Mouse (Mus musculus) forebrain, embryonic 10.5 days (tissue): ENCODE data around the gene Acad10. TPM values are rescaled to one million over a fixed set of nuclear protein-coding genes. Genes with fewer than 3 reads are reported as not detected.
"Not testable (repeated sequence)": the region's sequence is repeated elsewhere in the genome, so short reads cannot be mapped to it uniquely, and the experiment has no call there.

ENCODE experiments used
- DNase-seq: peaks from one replicate; pipeline ENCODE4 v3.0.0-alpha.2; 2017; ENCODE audit warnings: low spot score; ENCODE audit errors: extremely low spot score
- H3K27ac ChIP-seq: fragments of 300-500 bp; sonication (generic); 2 replicates; pipeline ENCODE4 v1.5.1; 2016; ENCODE audit warnings: mild to moderate bottlenecking
- H3K27me3 ChIP-seq: fragments of 300-500 bp; sonication (generic); 2 replicates; pipeline ENCODE4 v1.6.1; 2016; ENCODE audit warnings: mild to moderate bottlenecking; ENCODE audit not compliant: poor library complexity, severe bottlenecking
- H3K36me3 ChIP-seq: fragments of 300-500 bp; sonication (generic); replicated peaks from 2 replicates; pipeline ENCODE4 v1.6.1; 2016; ENCODE audit warnings: mild to moderate bottlenecking, moderate library complexity
- H3K4me1 ChIP-seq: fragments of 300-500 bp; sonication (generic); 2 replicates; pipeline ENCODE4 v1.6.1; 2016
- H3K4me3 ChIP-seq: fragments of 300-500 bp; sonication (generic); 2 replicates; pipeline ENCODE4 v1.5.1; 2016; ENCODE audit warnings: mild to moderate bottlenecking, moderate library complexity
- H3K9me3 ChIP-seq: fragments of 300-500 bp; sonication (generic); 2 replicates; pipeline ENCODE4 v1.6.1; 2016; ENCODE audit warnings: mild to moderate bottlenecking, moderate library complexity
- WGBS: fragments of 180-500 bp; shearing (Covaris S2); methylation state at CpG from one replicate; pipeline ENCODE4 v1.1.7; 2016; 5-methylcytosine and 5-hydroxymethylcytosine counted together
- polyA plus RNA-seq: library from polyadenylated mRNA; unstranded; fragments of >200 nt; fragmentation: Nextera tagmentation; extraction: Ambion mirVana; gene quantifications from 2 replicates; pipeline ENCODE4 v1.2.1, GENCODE M21; 2016

The Acad10 gene
- polyA plus RNA-seq = 2.0 TPM in 2 replicates

DNA sequence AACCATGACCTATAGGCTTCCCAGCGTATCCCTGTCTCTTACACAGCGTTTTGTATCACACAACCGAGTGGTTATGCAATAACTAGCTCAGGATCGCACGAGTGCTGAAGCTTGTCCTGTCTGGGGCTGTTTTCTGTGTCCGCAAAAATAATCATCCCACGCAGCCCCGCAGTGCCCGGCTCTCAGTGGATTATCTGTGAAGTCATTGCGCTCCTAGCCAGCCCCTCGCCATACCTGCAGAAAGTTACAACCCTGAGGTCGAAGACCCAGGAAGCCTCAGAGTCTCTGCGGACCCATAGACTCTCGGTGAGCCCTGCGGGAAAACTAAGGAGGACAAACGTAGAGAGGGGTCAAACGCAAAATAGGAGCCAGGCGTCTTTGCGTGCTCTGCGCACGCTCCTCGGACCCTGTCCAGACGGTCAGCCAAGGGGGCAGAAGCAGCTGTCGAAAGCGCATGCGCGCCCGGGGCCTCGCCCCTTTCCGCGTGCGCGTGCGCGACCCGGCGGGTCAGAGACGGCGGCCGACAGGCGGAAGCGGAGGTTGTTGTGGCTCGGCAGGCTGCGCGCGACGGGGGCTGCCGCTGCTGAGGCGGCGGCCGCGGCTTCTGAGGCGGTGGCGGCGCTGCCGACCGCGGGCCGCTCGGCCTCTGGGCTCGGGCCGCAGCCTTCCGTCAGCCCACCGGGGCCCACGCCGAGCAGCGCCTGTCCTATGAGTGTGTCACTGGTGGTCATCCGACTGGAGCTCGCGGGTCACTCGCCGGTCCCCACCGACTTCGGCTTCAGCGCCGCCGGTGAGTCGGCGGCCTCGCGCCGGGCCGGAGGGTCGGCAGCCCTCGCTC lies at the start of gene Acad10, which contains the start of gene Brap:
Acad10 (minus strand) TSS at position 456 of the 838 bp plus-strand sequence.
Brap (plus strand) TSS at position 505 of the 838 bp plus-strand sequence.
- peak within 1 kb of the TSS; percentile 99 for H3K4me3 ChIP-seq
- H3K27ac ChIP-seq = peak within 1 kb of the TSS; percentile 89
- peaks cover 30% of the 10 kb centered on the region for H3K36me3 ChIP-seq
- no peaks in the 10 kb centered on the region for H3K27me3 ChIP-seq
- 2% methylated on average over 85 of the region's 85 CpGs for WGBS
- H3K4me1 ChIP-seq = peaks cover 20% of the 10 kb centered on the region
- H3K9me3 ChIP-seq = no peaks in the 10 kb centered on the region
- DNase-seq = peak; percentile 95

DNA sequence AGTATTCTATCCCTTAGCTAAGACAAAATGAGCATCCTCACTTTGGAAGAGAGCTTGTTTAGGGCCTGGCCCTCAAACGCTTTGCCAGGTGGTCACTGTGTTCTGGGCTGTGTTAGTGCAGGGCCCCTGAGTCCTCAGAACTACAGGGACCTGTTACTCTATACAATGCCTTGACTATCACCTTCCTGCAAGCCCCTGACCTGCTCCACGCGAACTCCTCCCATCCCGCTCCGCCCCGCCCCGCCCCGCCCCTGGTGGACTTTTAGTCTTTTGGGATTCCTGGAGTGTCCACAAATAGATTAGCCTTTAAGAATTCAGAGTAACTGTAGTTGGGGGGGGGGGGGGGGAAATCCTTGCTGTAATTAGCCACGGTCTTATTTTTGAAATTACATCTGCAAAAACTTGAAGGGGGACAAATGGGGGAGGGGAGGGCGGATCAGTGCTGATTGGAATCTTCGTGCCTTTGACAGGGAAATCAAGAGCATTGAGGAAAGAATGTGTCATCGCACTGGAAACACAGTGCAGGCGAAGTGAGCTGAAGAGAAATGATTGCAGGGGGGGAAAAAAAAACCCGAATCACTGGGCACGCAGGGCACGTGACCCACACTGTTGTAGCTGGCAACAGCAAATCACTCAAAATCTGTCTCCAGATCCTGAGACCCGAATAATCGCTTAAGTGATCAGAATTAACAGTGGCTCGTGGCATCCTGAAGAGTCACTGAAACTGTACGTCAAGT lies 44.4 kb upstream of the Acad10 start:
- no peaks in the 10 kb centered on the region for H3K9me3 ChIP-seq
- peak overlapping the region; percentile 43 for H3K4me3 ChIP-seq
- no peak for DNase-seq
- H3K4me1 ChIP-seq = peaks cover 18% of the 10 kb centered on the region
- no peak overlapping the region for H3K27ac ChIP-seq
- H3K27me3 ChIP-seq = no peaks in the 10 kb centered on the region
- WGBS = 11% methylated on average over 20 of the region's 20 CpGs
- no peaks in the 10 kb centered on the region for H3K36me3 ChIP-seq

DNA sequence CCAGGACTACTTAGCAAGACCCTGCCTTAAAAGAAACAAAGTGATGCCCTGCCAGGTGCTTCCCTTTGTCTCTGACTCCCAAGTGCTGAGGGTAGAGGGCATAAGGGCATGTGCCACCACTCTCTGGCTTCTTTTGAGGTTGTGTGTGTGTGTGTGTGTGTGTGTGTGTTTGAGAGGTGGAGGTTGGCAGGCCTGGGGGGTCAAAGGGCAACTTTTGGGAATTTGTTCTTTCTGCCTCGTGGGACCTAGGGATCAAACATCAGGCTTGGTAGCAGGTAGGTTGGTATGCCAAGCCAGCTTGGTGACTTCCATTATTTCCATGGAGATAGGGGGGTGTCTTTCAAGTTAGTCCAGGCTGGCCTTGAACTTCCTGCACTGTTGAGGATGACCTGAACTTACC lies 43.0 kb upstream of the Acad10 start:
- no peak overlapping the region for H3K27ac ChIP-seq
- no peaks in the 10 kb centered on the region for H3K27me3 ChIP-seq
- 53% methylated on average over 1 of the region's 1 CpGs for WGBS
- peaks cover 18% of the 10 kb centered on the region for H3K4me1 ChIP-seq
- H3K36me3 ChIP-seq = no peaks in the 10 kb centered on the region
- no peaks in the 10 kb centered on the region for H3K9me3 ChIP-seq
- no peak for DNase-seq
- no peak overlapping the region for H3K4me3 ChIP-seq

DNA sequence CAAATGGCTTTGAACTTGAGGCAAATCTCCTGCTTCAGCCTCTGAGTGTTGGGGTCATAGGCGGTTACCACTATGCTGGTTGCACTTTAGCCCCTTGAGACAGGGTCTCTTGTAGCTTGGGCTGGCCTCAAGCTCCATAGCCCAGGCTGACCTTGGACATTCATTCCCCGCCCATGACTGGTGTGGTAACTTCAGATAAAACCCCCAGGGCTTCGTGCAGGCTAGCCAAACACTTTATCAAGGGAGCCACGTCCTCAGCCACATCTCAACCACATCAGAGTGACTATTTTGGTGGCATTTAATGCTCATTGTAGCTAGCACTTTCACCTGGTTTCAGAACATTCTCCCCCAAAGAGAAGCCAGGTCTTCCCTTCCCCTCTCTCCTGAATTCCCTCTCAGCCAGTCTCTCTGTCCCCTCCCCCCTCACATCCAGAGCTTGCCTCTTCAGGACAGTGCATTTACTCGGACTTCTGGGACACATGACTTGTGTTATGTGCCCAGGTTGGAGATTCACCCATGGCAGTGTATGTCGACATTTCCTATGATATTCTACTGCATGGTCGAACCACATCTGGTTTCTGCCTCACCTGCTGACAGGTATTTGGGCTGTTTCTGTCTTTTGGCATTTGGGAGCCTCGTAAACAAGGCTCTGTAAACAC lies 40.9 kb upstream of the Acad10 start:
- Histone ChIP-seq H3K4me3 (no peak overlapping the region), H3K4me1 (peaks cover 23% of the 10 kb centered on the region), H3K27me3 (no peaks in the 10 kb centered on the region), H3K36me3 (no peaks in the 10 kb centered on the region), H3K9me3 (no peaks in the 10 kb centered on the region), H3K27ac (no peak overlapping the region)
- no peak for DNase-seq
- 66% methylated on average over 8 of the region's 8 CpGs for WGBS

DNA sequence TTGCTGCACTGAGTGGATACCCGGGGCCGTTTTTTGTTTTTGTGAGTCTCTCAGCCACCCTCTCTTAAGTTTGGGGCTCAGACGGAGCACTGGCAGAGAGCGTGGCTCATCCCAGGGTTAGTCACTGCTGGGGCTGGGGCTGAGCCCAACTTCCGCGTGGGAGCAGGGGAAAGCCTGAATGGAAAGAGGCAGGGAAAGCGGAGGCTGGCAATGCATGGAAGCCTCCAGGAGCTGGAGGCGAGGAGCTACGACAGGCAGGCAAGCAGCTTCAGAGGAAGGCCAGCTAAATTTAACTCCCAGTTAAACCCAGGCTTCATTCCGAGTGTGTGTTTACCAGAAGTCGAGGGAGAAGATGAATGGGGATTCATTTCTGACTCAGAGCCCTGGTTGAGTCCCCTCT lies 40.2 kb upstream of the Acad10 start:
- Histone ChIP-seq H3K4me3 (peak overlapping the region; percentile 12; the same call in 1 of the 2 replicates), H3K9me3 (no peaks in the 10 kb centered on the region), H3K4me1 (peaks cover 23% of the 10 kb centered on the region), H3K27me3 (no peaks in the 10 kb centered on the region), H3K36me3 (no peaks in the 10 kb centered on the region), H3K27ac (peak overlapping the region; percentile 48; the same call in 1 of the 2 replicates)
- 32% methylated on average over 11 of the region's 11 CpGs for WGBS
- DNase-seq = no peak

DNA sequence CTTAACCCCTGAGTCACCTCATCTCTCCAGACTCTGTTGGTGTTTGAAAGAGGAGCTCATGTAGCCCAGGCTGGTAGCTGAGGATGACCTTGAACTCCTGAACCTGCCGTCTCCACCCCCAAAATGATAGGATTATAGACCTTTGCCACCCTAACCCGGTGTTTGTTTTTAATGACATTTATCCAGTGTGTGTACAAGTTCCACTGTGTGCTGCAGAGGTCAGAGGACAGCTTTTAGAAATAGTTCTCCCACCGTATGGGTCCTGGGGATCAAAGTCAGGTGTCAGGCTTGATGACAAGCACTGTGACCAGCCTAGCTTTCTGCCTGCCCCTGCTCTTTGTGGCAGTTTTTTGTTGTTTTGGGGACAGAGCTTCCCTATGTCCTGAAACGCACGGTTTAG lies 39.6 kb upstream of the Acad10 start:
- WGBS = 65% methylated on average over 5 of the region's 5 CpGs
- no peaks in the 10 kb centered on the region for H3K36me3 ChIP-seq
- DNase-seq = no peak
- no peaks in the 10 kb centered on the region for H3K27me3 ChIP-seq
- no peaks in the 10 kb centered on the region for H3K9me3 ChIP-seq
- peaks cover 18% of the 10 kb centered on the region for H3K4me1 ChIP-seq
- H3K27ac ChIP-seq = peak overlapping the region; percentile 48; the same call in 1 of the 2 replicates
- H3K4me3 ChIP-seq = no peak overlapping the region

DNA sequence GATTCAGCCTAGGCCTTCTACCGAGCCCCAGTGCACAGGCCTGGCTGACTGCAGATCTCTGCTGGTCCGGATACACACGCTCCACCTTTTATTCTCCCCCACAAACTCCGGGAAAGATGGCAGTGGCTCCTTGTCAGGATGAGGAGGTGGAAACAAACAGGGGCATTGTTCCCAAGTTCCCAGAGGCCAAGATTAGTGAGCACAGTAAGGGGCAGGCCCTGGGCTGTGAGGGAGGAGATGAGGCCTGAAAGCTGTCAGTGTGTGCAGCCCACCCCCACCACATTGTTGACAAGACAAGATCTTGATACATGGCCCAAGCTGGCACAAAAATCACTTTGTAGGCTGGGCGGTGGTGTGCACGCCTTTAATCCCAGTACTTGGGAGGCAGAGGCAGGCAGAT lies 36.4 kb upstream of the Acad10 start:
- Histone ChIP-seq H3K27me3 (no peaks in the 10 kb centered on the region), H3K27ac (no peak overlapping the region)
- DNase-seq = no peak

DNA sequence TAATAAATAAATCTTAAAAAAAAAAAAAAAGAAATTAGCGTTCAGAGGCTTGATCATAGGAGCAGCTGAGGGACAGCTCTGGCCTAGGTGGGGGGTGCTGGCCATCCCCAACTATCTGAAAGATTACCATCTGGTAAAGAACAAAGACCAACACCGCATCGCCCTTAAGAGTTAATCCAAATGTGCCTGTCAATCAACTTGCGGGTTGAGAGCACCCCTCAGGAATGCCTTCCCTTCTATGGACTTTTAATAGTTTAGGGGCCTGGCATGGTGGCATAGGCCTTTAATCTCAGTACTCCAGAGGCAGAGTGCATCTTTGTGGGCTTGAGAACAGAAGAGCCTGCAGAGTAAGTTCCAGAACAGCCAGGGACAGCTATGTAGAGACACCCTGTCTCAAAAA lies 32.6 kb upstream of the Acad10 start:
- WGBS = 85% methylated on average over 4 of the region's 4 CpGs
- H3K4me3 ChIP-seq = no peak overlapping the region
- peaks cover 4% of the 10 kb centered on the region for H3K4me1 ChIP-seq
- no peaks in the 10 kb centered on the region for H3K9me3 ChIP-seq
- DNase-seq = no peak
- H3K27ac ChIP-seq = no peak overlapping the region
- no peaks in the 10 kb centered on the region for H3K27me3 ChIP-seq
- H3K36me3 ChIP-seq = peaks cover 3% of the 10 kb centered on the region; the same call in 1 of the 2 replicates

More for the DNA sequence above, 36.4 kb upstream of the Acad10 start:
- Histone ChIP-seq H3K36me3 (no peaks in the 10 kb centered on the region), H3K9me3 (no peaks in the 10 kb centered on the region), H3K4me1 (peaks cover 11% of the 10 kb centered on the region), H3K4me3 (no peak overlapping the region)
- 48% methylated on average over 6 of the region's 6 CpGs for WGBS

DNA sequence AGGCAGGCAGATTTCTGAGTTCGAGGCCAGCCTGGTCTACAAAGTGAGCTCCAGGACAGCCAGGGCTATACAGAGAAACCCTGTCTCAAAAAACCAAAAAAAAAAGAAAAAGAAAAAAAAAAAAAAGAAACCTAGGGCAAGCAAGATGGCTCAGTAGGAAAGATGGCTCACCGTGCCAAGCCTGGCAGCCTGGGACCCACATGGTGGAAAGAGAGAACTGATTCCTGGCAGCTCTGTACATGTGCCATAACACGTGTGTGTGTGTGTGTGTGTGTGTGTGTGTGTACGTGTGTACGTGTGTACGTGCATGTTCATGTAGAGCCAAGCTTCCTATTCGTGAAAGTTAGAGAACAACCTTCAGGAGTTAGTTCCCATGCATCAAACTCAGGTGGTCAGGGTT lies 31.1 kb upstream of the Acad10 start:
- WGBS = 95% methylated on average over 7 of the region's 7 CpGs
- H3K4me3 ChIP-seq, H3K27ac ChIP-seq: not testable (repeated sequence)

DNA sequence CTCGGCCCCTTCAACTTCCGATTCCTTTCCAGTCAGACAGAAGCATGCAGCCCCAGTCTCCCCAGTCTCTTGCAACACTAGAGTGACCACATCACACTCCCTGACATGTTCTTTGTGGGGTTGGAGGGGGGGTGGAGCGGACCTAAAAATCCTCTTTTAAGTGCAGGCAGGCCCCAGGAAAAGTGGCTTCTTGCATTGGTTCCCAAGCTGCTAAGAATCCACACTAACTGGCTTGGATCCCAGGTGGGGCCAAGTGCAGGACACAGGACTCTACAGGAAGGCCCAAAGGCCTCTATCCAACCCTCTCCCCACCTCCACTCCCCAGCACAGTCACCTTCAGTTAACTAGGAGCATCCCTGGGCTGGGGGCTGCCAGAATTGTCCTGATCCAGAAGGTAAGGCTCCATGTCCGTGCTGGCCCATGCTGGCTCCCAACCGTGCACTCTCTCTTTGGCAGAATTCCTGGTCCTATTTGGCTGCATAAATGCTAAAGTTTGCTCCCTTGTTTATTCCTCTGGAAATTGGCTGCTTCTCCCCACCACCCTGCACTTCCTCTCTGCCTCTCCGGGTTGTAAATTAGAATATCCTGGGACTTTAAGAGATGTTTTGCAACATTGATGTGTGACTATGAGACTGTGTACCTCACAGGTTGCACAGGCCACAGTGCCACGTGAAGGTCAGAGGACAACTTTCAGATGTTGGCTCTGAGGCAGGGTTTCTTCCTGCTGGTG lies 30.3 kb upstream of the Acad10 start:
- no peak overlapping the region for H3K4me3 ChIP-seq
- H3K27me3 ChIP-seq = no peaks in the 10 kb centered on the region
- H3K36me3 ChIP-seq = peaks cover 25% of the 10 kb centered on the region
- no peaks in the 10 kb centered on the region for H3K9me3 ChIP-seq
- 89% methylated on average over 7 of the region's 7 CpGs for WGBS
- no peaks in the 10 kb centered on the region for H3K4me1 ChIP-seq
- DNase-seq = no peak
- no peak overlapping the region for H3K27ac ChIP-seq

More for the DNA sequence above, 31.1 kb upstream of the Acad10 start:
- H3K27me3 ChIP-seq, DNase-seq, H3K4me1 ChIP-seq, H3K9me3 ChIP-seq: not testable (repeated sequence)
- H3K36me3 ChIP-seq = peaks cover 17% of the 10 kb centered on the region

DNA sequence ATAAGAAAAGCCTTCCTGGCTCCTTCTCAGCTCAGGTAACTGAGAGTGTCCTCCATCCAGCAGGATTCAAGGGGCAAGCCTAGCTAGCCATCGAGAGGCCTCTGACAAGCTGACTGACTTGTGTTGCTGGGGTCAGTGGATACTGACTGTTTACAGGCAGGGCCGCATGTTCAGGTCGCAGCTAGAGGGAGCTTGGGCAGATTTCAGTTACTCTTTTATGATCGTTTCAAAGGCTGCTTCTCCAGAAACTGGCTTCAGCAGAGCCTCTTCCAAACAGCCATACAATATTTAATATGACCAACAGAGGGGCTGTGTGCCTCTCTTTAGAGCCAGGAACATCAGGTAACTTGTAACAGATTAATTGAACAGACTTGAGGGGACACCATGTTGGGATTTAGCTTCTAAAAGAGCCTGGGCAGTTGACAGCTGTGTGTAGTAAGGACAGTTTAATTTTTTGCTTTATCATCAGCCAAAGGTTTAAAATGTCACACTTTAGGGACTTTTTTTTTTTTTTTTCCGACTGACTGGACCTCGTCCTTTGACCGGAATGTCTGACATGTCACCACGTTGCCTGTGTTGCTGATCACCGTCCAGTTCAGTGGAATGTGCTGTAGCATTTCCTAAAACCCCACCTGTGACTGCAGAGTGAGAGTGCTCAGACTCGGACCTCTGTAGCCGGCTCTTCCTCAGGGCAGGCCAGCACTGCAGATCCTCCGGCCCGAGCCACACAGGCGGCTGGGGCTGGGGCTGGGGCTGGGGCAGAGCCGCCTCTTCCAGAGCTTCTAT lies 26.0 kb upstream of the Acad10 start:
- no peaks in the 10 kb centered on the region for H3K4me1 ChIP-seq
- peaks cover 67% of the 10 kb centered on the region for H3K36me3 ChIP-seq
- H3K27ac ChIP-seq = no peak overlapping the region
- no peak overlapping the region for H3K4me3 ChIP-seq
- 84% methylated on average over 15 of the region's 15 CpGs for WGBS
- no peak for DNase-seq
- no peaks in the 10 kb centered on the region for H3K27me3 ChIP-seq
- H3K9me3 ChIP-seq = no peaks in the 10 kb centered on the region
